Mouse (Mus musculus) pancreas, adult 10 weeks (tissue): Measurements from ENCODE around the gene Ctsll3. TPM values are rescaled to one million over a fixed set of nuclear protein-coding genes. Genes with fewer than 3 reads are reported as not detected.

Experiments used
- polyA plus RNA-seq: library from polyadenylated mRNA; stranded (reverse); fragments of 350-450 nt; fragmentation: Illumina TruSeq; extraction: RNeasy Lipid Tissue Mini Kit (QIAGEN cat#74804); gene quantifications from one replicate; pipeline ENCODE4 v1.2.3, GENCODE M21; 2015; ENCODE audit warnings: low read depth, low replicate concordance; ENCODE audit not compliant: insufficient read depth

Ctsll3 gene
- polyA plus RNA-seq = not detected

DNA sequence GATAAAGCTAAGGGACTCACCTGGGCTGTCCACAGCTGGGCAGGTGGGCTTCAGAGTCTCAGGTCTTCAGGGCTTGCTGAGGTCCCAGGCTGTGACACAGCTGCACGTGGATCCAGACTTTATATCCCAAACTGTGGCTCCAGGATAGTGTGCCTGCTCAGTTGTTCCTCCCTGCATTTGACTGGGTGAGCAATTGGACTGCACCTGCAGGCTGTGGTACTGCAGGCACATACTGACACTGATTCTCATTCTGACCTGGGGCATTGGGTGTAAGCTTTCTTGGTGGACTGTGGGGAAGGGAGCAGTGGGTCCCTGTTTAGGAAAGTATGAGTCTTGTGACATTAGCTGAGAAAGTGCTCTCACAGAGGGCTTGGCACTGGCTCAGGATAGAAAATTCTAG lies at the start of gene Ctsll3:
TSS of gene Ctsll3 (minus strand) at position 101 of the 400 bp plus-strand sequence.

DNA sequence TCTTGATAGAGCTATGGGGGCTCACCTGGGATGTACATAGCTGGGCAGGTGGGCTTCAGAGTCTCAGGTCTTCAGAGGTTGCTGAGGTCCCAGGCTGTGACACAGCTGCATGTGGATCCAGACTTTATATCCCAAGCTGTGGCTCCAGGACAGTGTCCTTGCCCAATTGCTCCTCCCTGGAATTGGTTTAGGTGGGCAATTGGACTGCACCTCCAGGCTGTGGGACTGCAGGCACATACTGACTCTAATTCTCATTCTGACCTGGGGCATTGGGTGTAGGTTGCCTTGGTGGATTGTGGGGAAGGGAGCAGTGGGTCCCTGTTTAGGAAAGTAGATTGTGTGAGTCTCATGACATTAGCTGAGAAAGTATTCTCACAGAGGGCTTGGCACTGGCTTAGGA lies 16.4 kb downstream of the Ctsll3 start, which contains the start of gene BC051665:
TSS of gene BC051665 (minus strand) at position 101 of the 400 bp plus-strand sequence.

Other genes starting within 250 kb of the Ctsll3 start
- 7.6 TPM for gene Dapk1, start 200.9 kb downstream of the Ctsll3 start, polyA plus RNA-seq
- not detected for gene BC051665, start 16.5 kb downstream of the Ctsll3 start, polyA plus RNA-seq
- not detected for gene 4930486L24Rik, start 61.6 kb upstream of the Ctsll3 start, polyA plus RNA-seq
- gene Gm49392, start 94.0 kb upstream of the Ctsll3 start, polyA plus RNA-seq = not detected
- gene Ctla2b, start 94.6 kb upstream of the Ctsll3 start, polyA plus RNA-seq = 2.4 TPM
- gene Tpbpb, start 102.0 kb upstream of the Ctsll3 start, polyA plus RNA-seq = not detected
- not detected for gene Gm49393, start 132.7 kb upstream of the Ctsll3 start, polyA plus RNA-seq
- 1.7 TPM for gene Gm49391, start 133.7 kb upstream of the Ctsll3 start, polyA plus RNA-seq
- 25.1 TPM for gene Ctla2a, start 133.8 kb upstream of the Ctsll3 start, polyA plus RNA-seq
- not detected for gene Tpbpa, start 139.1 kb upstream of the Ctsll3 start, polyA plus RNA-seq
- gene Ctsj, start 203.1 kb upstream of the Ctsll3 start, polyA plus RNA-seq = not detected
- gene Ctsq, start 237.8 kb upstream of the Ctsll3 start, polyA plus RNA-seq = not detected